Mouse (Mus musculus) midbrain, embryonic 10.5 days (tissue): ENCODE data around the gene S100a14. TPM values are rescaled to one million over a fixed set of nuclear protein-coding genes. Genes with fewer than 3 reads are reported as not detected.

ENCODE experiments used
- DNase-seq: peaks from one replicate; pipeline ENCODE4 v3.0.0-alpha.2; 2017; ENCODE audit warnings: low spot score
- H3K27ac ChIP-seq: fragments of 300-500 bp; sonication (generic); replicated peaks from 2 replicates; pipeline ENCODE4 v1.5.1; 2016; ENCODE audit warnings: mild to moderate bottlenecking
- H3K27me3 ChIP-seq: fragments of 300-500 bp; sonication (generic); 2 replicates; pipeline ENCODE4 v1.6.1; 2016; ENCODE audit warnings: low read depth, mild to moderate bottlenecking; ENCODE audit not compliant: poor library complexity, severe bottlenecking
- H3K36me3 ChIP-seq: fragments of 300-500 bp; sonication (generic); 2 replicates; pipeline ENCODE4 v1.6.1; 2016; ENCODE audit warnings: mild to moderate bottlenecking, moderate library complexity
- H3K4me1 ChIP-seq: fragments of 300-500 bp; sonication (generic); 2 replicates; pipeline ENCODE4 v1.6.1; 2016
- H3K4me3 ChIP-seq: fragments of 300-500 bp; sonication (generic); 2 replicates; pipeline ENCODE4 v1.5.1; 2016; ENCODE audit warnings: mild to moderate bottlenecking, moderate library complexity
- H3K9me3 ChIP-seq: fragments of 300-500 bp; sonication (generic); replicated peaks from 2 replicates; pipeline ENCODE4 v1.6.1; 2016; ENCODE audit warnings: mild to moderate bottlenecking
- WGBS: fragments of 180-500 bp; shearing (Covaris S2); methylation state at CpG from one replicate; pipeline ENCODE4 v1.1.7; 2016; 5-methylcytosine and 5-hydroxymethylcytosine counted together
- polyA plus RNA-seq: library from polyadenylated mRNA; unstranded; fragments of >200 nt; fragmentation: Nextera tagmentation; extraction: Ambion mirVana; gene quantifications from 2 replicates; pipeline ENCODE4 v1.2.1, GENCODE M21; 2016

S100a14 gene
- polyA plus RNA-seq, 1 experiment from 2014 or later: not detected

DNA sequence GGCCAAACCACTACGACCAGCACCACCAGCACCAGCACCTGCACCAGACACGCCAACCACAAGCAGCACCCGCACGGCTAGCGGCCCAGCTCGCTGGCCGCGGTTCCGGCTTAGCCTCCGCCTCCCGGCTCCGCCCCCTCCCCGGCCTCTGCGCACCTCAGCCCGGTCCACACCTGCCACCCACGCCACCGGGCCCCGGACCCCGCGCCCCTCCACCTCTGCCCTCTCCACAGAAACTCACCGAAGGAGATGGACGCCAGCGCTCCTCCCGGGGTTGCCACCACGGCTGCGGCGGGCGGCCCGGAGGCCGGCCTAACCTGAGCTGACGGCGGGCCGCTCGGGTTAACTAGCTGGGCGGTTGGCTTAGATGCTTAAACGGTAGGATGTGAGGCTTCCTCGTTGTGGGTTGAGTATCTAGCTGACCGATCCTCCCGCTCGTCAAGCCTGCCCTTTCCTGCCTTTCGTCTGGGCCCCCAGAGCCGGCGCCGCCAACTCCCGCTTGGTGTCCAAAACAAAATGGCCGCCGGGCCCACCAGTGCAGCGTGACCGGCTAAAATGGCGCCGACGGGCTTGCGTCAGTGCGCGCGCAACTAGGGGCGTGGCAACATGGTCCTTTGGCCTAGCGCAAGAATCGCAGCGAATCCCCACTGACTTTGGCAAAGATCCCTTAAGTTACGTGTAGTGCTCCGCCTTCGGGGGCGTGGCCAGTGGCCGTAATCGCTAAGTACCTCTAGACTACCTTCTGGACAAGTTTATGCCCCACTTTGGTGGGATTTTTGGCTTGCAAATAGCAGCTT is 17.5 kb upstream of the S100a14 start, which contains the start of gene Chtop:
Gene Chtop, minus strand, starts transcription at position 549 of the 797 bp plus-strand sequence.
- peaks cover 31% of the 10 kb centered on the region for H3K27me3 ChIP-seq
- H3K4me3 ChIP-seq: peak within 1 kb of the TSS; percentile 99
- H3K36me3 ChIP-seq: peaks cover 36% of the 10 kb centered on the region
- DNase-seq: peak; percentile 99
- peaks cover 27% of the 10 kb centered on the region for H3K4me1 ChIP-seq
- WGBS: under 1% methylated on average over 66 of the region's 66 CpGs
- H3K9me3 ChIP-seq: no peaks in the 10 kb centered on the region
- H3K27ac ChIP-seq: peak within 1 kb of the TSS; percentile 100

DNA sequence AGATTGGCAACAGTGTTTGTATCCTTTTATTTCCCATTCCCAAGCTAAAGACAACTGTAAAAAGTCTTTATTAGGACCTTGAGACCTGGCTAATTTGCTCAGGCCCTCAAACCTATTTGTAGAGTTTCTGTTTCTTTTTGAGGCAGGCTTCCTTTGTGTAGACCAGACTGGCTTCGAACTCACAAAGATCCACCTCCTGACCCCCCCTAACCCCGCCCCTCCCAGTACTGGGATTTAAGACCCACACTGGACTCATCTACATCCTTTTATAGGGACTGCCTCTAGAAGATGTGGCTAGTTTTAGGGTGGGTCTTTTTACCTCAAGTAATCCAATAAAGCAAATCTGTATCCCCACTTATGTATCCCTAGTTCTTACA is 16.9 kb upstream of the S100a14 start:
- H3K27ac ChIP-seq: peak overlapping the region; percentile 100
- peaks cover 30% of the 10 kb centered on the region for H3K36me3 ChIP-seq
- H3K4me1 ChIP-seq: peaks cover 33% of the 10 kb centered on the region
- H3K9me3 ChIP-seq: no peaks in the 10 kb centered on the region
- H3K4me3 ChIP-seq: peak overlapping the region; percentile 99
- WGBS: 25% methylated on average over 2 of the region's 2 CpGs
- peak; percentile 34 for DNase-seq
- H3K27me3 ChIP-seq: peaks cover 37% of the 10 kb centered on the region

DNA sequence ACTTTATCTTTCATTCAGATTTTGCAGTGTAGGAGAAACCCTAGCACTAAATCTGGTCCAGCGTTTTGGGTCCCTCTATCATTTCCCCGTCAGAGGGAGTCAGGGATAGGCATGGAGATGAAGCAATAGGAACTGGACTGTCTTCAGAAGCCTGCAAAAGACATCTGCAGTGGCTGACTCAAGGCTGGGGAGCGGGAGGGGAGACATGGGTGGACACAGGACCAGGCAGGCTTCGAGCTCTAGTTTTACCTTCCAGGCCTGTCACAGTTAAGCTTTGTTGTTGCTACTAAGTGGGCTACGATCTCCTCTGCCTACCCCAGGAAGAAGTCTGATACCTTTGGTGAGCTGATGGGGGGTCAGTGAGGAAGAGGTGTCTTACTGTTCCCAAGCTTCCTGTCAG is 14.4 kb upstream of the S100a14 start:
- Histone ChIP-seq H3K4me1 (peaks cover 36% of the 10 kb centered on the region), H3K27me3 (peaks cover 54% of the 10 kb centered on the region), H3K9me3 (no peaks in the 10 kb centered on the region), H3K36me3 (peaks cover 5% of the 10 kb centered on the region), H3K27ac (no peak overlapping the region), H3K4me3 (no peak overlapping the region)
- no peak for DNase-seq
- 83% methylated on average over 5 of the region's 5 CpGs for WGBS

DNA sequence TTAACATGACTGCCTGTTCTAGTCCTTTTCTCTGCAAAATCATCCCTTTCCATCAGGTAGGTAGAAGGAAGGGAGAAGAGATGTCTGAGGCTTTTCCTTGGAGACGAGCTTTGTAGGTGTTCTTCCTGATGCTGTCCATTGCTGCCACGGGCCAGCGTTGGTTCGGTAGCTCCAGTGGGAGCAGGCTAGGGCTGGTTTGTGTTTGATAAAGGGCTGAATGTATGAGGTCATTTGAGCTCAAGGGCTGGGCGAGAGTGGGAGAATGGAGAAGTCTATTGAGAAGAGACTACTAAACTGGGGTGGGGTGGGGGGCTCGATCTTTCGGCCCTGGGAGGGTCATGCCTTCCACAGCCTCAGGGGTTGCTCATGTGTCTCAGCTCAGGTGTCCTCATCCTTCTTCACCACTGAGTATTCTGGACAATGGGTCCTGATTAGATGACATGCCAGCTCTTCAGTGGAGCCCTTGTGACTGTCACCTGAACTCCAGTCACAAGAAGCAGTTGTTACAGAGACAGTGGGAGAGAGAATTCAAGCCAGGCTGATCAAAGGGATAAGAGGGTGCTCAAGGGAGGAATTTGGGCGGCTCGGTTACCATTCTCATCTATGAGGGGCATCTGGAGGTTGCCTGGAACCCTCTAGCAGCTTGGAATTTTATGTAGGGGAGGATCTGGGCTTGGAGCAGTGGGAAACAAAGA is 13.6 kb upstream of the S100a14 start:
- no peak for DNase-seq
- H3K9me3 ChIP-seq: no peaks in the 10 kb centered on the region
- WGBS: 79% methylated on average over 9 of the region's 9 CpGs
- no peaks in the 10 kb centered on the region for H3K36me3 ChIP-seq
- no peak overlapping the region for H3K4me3 ChIP-seq
- no peak overlapping the region for H3K27ac ChIP-seq
- peaks cover 54% of the 10 kb centered on the region for H3K27me3 ChIP-seq
- peaks cover 28% of the 10 kb centered on the region for H3K4me1 ChIP-seq

DNA sequence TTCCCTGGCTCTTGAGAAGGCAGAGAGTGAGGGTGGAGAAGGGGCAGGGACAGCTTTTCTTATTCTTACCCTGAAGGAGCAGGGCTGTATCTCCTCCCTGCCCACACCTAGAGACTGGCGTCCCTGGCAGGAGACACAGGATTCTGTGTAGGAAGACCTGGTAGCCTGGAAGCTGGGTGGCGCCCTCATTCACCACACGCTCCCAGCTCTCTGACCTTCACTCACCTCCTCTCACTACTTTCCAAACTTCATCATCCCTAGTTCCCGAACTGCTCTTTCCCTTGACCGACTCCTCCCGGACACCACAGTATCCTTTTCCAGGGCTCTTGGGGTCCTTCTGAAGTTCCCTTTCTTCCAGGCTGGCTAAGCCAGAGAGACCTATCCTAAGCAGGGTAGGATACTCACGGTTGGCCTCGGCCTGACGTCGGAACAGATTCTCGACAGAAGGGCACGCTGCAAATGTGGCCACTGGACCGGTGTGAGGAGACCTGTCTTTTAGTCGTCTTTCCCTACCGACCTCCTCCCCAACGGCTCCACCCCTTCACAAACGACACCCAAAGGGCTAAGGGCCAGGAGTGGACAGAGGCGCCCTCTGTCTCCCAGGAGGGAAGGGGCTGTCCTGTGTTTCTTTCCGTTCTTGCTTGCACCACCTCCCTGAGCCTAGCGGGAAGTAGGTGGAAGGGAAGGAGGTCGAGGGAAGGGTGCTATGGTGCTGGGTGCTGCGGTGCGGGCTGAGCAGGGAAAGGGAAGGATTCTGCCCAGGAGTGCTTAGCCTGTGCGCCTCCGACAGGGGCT is 12.7 kb upstream of the S100a14 start, which contains the start of the genes S100a1 and S100a13:
Gene S100a1, minus strand, starts transcription at position 597 of the 795 bp plus-strand sequence.
Gene S100a13, plus strand, starts transcription at position 640 of the 795 bp plus-strand sequence.
- peak within 1 kb of the TSS; percentile 49; the same call in 1 of the 2 replicates for H3K27ac ChIP-seq
- H3K9me3 ChIP-seq: no peaks in the 10 kb centered on the region
- 5% methylated on average over 25 of the region's 25 CpGs for WGBS
- H3K4me3 ChIP-seq: peak within 1 kb of the TSS; percentile 57
- peaks cover 54% of the 10 kb centered on the region for H3K27me3 ChIP-seq
- no peaks in the 10 kb centered on the region for H3K36me3 ChIP-seq
- peak; percentile 43 for DNase-seq
- peaks cover 26% of the 10 kb centered on the region for H3K4me1 ChIP-seq

DNA sequence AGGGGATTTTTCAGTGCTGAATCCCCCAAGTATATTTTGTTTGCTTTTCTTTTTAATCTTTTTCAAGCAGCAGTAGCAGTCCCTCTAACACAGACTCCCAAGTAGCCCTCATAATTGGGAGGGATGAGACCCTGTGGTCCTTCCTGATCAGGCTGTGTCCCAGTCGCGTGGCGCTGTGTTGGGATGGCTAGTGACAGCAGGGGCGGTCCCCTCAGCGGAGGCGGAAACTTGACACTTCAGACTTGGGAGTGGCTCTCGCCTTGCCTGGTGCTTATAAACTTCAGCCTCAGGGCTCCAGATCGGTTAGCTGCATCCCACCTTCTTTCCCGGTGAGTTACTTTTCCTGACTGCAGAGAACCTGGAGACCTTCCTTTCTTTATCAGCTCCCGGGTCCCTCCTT is 12.0 kb upstream of the S100a14 start:
- Histone ChIP-seq H3K4me1 (peaks cover 24% of the 10 kb centered on the region), H3K4me3 (peak overlapping the region; percentile 57), H3K27me3 (peaks cover 54% of the 10 kb centered on the region), H3K9me3 (no peaks in the 10 kb centered on the region), H3K27ac (peak overlapping the region; percentile 49; the same call in 1 of the 2 replicates), H3K36me3 (no peaks in the 10 kb centered on the region)
- peak; percentile 73 for DNase-seq
- WGBS: under 1% methylated on average over 10 of the region's 10 CpGs

DNA sequence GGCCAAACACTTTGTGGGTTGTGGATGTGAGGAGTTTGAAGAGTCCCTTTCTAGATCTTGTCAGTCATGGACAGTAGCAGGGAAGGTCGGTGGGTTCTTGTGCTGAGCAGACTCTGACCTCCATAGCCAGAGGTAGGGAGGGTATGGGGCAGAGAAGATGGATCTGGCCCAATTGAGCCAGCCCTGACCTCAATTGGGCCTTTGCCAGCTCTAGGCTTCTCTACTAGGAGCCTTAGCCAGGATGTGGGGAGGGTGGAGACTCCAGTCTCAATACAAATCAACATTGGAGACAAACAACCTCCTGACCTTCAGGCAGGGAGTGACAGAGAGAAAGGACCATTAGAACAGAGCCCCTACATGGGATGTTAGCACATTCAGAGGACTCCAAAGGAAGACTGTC is 11.4 kb upstream of the S100a14 start:
- peaks cover 54% of the 10 kb centered on the region for H3K27me3 ChIP-seq

DNA sequence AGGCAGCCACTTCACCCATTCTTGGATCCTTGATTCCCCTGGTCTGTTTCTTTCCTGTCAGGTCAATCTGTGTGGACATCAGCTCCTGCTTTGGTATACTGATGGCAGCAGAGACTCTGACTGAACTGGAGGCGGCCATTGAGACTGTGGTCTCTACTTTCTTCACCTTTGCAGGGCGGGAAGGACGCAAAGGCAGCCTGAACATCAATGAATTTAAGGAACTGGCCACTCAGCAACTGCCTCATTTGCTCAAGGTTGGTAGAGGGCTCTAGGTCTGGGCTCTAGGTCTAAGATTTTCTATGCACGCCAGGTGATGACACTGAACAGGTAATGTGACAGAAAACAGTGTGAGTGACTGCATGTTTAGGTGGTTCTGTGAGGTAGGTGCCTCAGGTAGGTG is 10.9 kb upstream of the S100a14 start:
- Histone ChIP-seq H3K27me3 (peaks cover 54% of the 10 kb centered on the region), H3K36me3 (no peaks in the 10 kb centered on the region), H3K27ac (no peak overlapping the region), H3K4me3 (no peak overlapping the region), H3K4me1 (peaks cover 23% of the 10 kb centered on the region), H3K9me3 (no peaks in the 10 kb centered on the region)
- no peak for DNase-seq
- 87% methylated on average over 4 of the region's 4 CpGs for WGBS

More for the DNA sequence above, 11.4 kb upstream of the S100a14 start:
- no peak for DNase-seq
- Histone ChIP-seq H3K4me1 (peaks cover 23% of the 10 kb centered on the region), H3K9me3 (no peaks in the 10 kb centered on the region), H3K36me3 (no peaks in the 10 kb centered on the region), H3K27ac (no peak overlapping the region), H3K4me3 (peak overlapping the region; percentile 57)
- 57% methylated on average over 1 of the region's 1 CpGs for WGBS

DNA sequence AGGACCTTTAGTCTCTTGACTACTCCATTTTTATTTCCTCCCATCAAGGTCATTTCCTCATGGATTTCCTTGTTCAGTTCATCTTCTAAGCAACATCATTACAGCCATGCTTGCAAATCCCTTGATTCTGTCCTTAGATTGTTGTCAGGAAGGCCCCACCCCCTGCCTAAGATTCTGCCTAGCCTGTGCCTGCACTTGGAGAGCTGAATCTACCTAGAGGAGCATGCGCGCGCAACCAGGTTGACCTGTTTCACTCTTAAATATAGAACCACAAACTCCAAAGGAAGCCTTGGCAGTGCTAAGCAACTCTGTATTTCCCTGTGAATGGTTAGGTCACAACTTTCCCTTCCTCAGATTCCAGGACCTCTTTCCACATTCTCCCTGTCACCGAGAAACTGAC is 8.9 kb upstream of the S100a14 start:
- no peak for DNase-seq
- Histone ChIP-seq H3K4me1 (peaks cover 23% of the 10 kb centered on the region), H3K27me3 (peaks cover 37% of the 10 kb centered on the region), H3K27ac (no peak overlapping the region), H3K36me3 (no peaks in the 10 kb centered on the region), H3K4me3 (no peak overlapping the region), H3K9me3 (no peaks in the 10 kb centered on the region)
- WGBS: 87% methylated on average over 4 of the region's 4 CpGs

DNA sequence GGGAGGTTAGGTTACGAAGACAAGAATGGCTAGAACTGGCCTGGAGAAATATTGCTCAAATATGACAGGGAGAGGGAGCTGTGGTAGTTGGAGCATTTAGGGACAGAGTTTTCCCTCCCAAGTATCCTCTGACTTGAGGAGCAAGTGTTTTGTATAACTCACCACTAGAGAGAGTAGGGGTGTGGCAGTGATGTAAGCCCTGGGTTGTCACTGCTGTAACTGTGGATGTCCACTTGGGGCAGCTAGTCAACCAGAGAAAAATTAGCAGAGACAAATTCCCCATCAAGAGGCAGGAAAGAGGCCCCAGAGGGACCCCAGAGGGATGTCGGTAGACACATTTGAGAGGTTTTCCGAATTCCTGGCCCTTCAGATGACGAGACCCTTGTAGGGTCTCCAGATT is 1.2 kb upstream of the S100a14 start:
- Histone ChIP-seq H3K4me1 (no peaks in the 10 kb centered on the region), H3K27ac (no peak overlapping the region), H3K9me3 (no peaks in the 10 kb centered on the region), H3K27me3 (no peaks in the 10 kb centered on the region), H3K4me3 (no peak overlapping the region), H3K36me3 (no peaks in the 10 kb centered on the region)
- no peak for DNase-seq
- WGBS: 66% methylated on average over 4 of the region's 4 CpGs

DNA sequence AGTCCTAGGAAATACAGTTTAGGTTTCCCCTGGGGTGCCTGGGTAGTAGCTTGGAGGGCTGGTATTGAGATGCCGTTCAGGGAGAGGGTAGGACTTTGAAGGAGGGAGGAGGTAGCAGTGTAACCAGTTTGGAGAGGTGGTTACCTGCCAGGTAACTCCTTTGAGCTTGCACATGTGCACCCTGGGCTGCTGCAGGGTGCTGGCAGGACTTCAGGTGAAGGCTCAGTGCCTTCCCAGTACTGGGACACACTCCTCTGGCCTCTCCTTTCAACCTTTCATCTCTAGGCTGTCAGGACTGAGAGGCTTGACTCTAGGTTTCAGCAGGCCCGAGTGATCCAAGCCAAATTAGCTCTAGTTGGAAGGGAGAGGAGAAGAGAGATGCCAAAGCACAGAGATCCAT is 580 bp upstream of the S100a14 start:
- Histone ChIP-seq H3K4me3 (no peak overlapping the region), H3K4me1 (no peaks in the 10 kb centered on the region), H3K36me3 (no peaks in the 10 kb centered on the region), H3K27me3 (no peaks in the 10 kb centered on the region), H3K27ac (no peak overlapping the region), H3K9me3 (no peaks in the 10 kb centered on the region)
- 75% methylated on average over 2 of the region's 2 CpGs for WGBS
- DNase-seq: no peak

DNA sequence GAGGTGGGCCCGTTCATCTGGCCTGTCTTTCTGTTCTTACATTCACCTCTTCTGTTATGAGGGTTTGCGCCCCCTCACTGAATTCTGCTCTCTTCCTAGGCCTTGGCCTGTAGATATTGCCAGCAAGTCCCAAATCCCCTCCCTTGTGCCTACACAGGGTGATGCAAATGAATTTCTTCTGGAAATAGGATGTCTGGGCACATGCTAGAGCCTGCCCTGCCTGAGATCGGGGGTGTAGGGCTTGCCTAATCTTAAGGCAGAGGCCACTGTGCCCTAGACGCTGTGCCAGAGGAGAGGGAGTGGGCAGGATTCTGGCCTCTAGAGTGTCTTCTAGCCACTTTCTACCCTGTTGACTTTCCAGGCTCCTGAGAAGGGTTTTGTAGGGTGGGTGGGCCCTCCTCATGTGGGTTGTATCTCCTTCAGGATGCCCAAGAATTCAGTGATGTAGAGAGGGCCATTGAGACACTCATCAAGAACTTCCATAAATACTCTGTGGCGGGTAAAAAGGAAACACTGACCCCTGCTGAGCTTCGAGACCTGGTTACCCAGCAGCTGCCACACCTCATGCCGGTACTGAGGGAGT is 726 bp downstream of the S100a14 start:
- WGBS: 85% methylated on average over 7 of the region's 7 CpGs
- DNase-seq: no peak

More for the DNA sequence above, 726 bp downstream of the S100a14 start:
- H3K36me3 ChIP-seq: no peaks in the 10 kb centered on the region
- no peaks in the 10 kb centered on the region for H3K27me3 ChIP-seq
- no peak overlapping the region for H3K27ac ChIP-seq
- H3K4me1 ChIP-seq: no peaks in the 10 kb centered on the region
- no peak overlapping the region for H3K4me3 ChIP-seq
- H3K9me3 ChIP-seq: no peaks in the 10 kb centered on the region
